Mouse (Mus musculus): Measurements from ENCODE around the gene Eno1.
"Not testable (repeated sequence)": the region's sequence is repeated elsewhere in the genome, so short reads cannot be mapped to it uniquely, and the experiment has no call there.

The Eno1 gene

GRCm38 (mm10) chr4:150281018-150281761, 44.7 kb downstream of the Eno1 start, which contains the start of gene Rere:
TSS of gene Rere (plus strand) at chr4:150281646.
- peak; percentile 95 for DNase-seq (ENCODE audit: low read depth, low spot score)

DNA sequence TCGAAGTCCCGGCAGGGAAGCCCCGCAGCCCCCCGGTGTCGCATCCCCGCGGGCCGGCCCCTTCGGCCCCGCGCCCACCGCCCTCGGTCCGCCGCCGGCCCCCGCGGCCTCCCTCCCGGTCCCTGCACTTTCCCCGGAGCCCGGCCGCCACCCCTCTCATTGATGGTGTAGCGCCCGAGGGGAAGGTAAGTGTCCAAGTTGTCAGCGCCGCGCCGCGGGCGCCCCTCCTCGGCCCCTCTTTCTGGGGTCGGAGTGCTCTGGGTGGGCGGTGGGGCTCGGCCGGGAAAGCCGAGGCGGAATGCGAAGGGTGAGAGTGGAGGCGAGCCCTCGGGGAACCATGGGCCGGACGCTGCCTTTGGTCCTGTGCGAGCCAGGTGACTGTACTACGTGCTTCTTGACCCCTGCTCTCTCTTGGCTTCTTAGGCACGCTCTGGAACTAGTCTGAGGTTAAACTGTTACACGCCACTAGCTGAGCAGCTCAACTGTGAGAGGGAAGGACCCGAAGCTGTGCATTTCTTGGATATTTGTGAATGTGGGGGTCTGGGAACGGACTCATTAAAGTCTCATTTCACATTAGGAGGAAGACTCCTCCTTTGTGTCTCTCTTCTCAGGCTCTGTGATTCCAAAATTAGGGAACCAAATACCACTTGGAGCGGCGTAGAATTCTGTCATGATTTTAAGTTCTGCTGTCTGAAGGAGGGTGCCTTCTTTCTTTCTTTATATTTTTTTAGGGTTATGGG, 45.5 kb downstream of the Eno1 start:
- peak; percentile 61 for DNase-seq (ENCODE audit: low read depth, low spot score)

DNA sequence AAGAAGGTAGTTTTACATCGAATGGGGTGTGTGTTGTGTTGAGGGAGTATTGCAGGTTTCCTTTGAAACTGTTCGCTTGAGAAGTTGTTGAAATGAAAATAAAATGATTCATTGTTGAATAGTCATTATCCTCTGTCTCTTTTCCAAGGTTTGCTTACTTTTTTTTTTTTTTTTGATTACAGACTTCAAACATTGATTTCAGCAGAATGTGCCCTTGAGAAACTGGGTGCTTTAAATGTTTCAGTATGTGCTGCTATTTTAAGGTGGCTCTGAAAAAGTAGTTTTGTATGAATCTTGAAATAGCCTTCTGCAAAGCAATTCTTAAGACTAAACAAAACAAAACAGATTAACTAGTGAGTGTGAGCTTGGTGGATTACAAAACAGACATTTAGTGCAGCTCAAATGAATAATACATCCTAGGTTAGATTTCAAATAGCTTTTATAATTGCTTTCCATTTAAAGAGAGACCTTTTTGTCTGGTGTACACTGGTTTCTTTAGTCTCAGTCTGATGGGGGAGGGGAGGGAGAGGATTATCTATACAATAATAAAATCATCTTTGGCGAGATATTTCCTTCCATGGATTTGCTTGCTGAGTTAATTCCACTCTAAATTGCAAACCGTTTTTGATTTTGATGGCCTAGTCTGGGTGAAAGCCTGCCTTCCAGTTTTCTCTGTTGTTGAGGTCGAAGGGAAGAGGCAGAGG, 46.3 kb downstream of the Eno1 start:
- DNase-seq (ENCODE audit: low read depth, low spot score): no peak

DNA sequence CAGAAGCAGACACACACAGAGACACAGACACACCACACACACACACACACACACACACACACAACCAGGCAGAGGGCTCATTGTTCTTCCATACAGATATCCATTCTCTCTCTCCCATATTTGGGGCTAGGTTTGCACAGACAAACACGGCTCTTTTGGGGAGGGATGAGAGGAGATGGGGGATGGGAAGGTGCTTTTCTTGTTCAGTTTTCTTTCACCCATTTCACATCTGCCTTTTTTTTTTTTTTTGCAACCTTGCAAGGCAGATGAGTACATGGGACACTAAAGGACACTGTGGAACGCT, 46.8 kb downstream of the Eno1 start:
- no peak for DNase-seq (ENCODE audit: low read depth, low spot score)

DNA sequence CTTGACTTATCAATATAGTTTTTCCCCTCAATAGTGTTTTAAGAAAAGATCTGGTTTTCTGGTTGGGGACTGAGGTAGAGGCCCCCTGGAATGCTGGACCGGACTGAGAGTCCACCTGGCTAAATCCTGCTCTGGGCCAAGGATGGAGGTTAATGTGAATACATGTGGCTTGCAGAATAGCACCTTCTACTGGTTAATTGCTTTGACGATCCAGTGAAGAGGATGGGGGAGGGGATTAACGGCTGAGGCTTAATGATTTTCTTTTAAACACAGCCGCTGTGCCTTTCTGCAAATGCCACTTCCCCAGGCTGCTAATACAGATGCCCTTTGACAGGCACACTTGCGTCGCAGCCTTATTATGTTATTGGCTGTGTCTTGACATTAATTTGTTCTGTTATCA, 47.5 kb downstream of the Eno1 start:
- no peak for DNase-seq (ENCODE audit: low read depth, low spot score)

DNA sequence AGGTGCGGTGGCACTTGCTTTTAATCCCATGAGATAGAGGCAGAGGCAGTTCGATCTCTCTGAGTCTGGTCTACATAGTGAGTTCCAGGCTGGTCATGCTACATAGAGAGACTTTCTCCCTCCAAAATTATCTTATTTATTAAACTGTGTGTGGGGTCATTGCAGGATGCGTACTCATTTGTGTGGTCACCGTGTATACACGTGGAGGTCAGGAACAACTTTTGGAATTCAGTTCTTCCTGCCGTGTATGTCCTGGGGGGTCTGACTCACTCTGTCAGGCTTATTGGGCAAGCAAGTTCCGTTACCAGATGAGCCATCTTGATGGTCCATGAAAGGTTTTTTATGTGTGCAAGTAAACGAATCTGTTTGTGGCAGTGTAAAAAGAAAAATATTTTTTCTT, 50.5 kb downstream of the Eno1 start:
- DNase-seq (ENCODE audit: low read depth, low spot score): no peak

DNA sequence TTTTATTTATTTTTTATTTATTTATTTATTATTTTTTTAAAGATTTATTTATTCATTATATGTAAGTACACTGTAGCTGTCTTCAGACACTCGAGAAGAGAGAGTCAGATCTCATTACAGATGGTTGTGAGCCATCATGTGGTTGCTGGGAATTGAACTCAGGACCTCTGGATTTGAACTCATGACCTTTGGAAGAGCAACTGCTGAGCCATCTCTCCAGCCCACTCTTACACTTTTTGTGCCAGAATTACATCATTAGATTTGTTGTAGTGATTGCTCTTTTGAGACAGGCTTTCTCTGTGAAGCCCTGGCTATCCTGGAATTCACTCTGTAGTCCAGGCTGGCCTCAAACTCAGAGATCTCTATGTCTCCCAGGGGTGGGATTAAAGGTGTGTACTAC, 50.9 kb downstream of the Eno1 start:
- not testable (repeated sequence) for DNase-seq (ENCODE audit: low read depth, low spot score)

DNA sequence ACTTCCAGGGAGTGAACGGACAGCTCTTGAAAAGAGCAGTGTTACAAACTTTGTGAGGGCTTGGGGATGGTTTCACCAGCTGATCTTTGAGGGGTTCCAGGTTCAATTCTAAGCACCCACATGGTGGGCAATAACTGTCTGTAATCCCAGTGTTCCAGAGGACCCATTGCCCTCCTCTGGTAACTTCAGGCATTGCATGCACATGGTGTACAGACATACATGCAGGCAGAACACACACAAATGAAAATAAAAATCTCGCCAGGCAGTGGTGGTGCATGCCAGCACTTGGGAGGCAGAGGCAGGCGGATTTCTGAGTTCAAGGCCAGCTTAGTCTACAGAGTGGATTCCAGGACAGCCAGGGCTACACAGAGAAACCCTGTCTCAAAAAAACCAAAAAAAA, 55.4 kb downstream of the Eno1 start:
- DNase-seq (ENCODE audit: low read depth, low spot score): peak; percentile 65

DNA sequence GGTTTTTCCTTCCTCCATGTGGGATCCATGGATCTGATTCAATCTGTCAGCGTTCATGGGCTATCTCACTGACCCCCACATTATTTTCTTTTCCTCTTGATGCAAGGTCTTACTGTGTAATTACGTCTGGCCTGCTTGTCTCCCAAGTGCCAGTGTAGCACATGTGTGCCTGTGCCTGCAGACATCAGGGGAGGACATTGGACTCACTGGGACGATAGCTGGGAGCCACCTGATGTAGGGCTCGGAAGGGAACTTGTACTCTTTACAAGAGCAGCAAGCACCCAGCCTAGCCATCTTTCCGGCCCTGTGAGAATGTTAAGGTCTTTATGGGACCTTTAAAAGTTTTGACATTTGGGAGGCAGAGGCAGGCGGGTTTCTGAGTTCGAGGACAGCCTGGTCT, 58.3 kb downstream of the Eno1 start:
- DNase-seq (ENCODE audit: low read depth, low spot score): no peak

DNA sequence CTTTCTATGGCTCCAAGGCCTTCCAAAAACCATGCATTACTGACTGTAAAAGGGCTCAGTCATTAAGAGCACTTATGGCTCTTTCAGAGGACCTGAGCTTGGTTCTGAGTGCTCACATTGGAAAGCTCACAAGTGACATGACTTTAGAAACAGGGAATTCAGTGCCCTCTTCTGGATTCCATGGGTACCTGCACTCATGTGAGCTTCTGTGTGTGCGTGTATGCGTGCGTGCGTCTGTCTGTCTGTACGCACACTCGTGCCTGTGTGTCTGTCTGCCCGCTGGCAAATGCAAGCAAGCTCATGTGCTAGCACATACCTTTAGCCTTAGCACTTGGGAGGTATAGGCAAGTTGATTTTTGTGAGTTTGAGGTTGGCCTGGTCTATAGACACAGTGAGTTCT, 59.4 kb downstream of the Eno1 start:
- peak; percentile 84 for DNase-seq (ENCODE audit: low read depth, low spot score)

All from R1 (cell line).